Mouse (Mus musculus) heart, postnatal 0 days (tissue): Measurements from ENCODE around the gene Stk38l. TPM values are rescaled to one million over a fixed set of nuclear protein-coding genes. Genes with fewer than 3 reads are reported as not detected.

ENCODE experiments used
- ATAC-seq: fragments of 200-750 bp; cut with Nextera tagmentation; 2 replicates; pipeline ENCODE4 v1.8.0; 2017; ENCODE audit warnings: low read depth, moderate number of reproducible peaks, moderate library complexity; ENCODE audit not compliant: insufficient read depth
- DNase-seq: peaks from one replicate; pipeline ENCODE4 v3.0.0-alpha.2; 2016; ENCODE audit warnings: low spot score
- H3K27ac ChIP-seq: fragments of 300-500 bp; sonication (generic); 2 replicates; pipeline ENCODE4 v1.5.1; 2014; ENCODE audit warnings: low read depth, mild to moderate bottlenecking
- H3K27me3 ChIP-seq: fragments of 300-500 bp; sonication (generic); 2 replicates; pipeline ENCODE4 v1.6.1; 2014; ENCODE audit warnings: low read length, mixed read lengths; ENCODE audit not compliant: control insufficient read depth, insufficient read depth
- H3K36me3 ChIP-seq: fragments of 300-500 bp; sonication (generic); replicated peaks from 2 replicates; pipeline ENCODE4 v1.6.1; 2014; ENCODE audit warnings: low read length, mixed read lengths; ENCODE audit not compliant: control insufficient read depth, insufficient read depth
- H3K4me1 ChIP-seq: fragments of 300-500 bp; sonication (generic); 2 replicates; pipeline ENCODE4 v1.6.1; 2014; ENCODE audit warnings: antibody characterized with exemption; ENCODE audit not compliant: control insufficient read depth, insufficient read depth
- H3K4me2 ChIP-seq: fragments of 300-500 bp; sonication (generic); 2 replicates; pipeline ENCODE4 v1.6.1; 2014; ENCODE audit warnings: low read depth, mild to moderate bottlenecking, low read length, moderate library complexity
- H3K4me3 ChIP-seq: fragments of 300-500 bp; sonication (generic); 2 replicates; pipeline ENCODE4 v1.5.1; 2014; ENCODE audit warnings: low read depth, low read length
- H3K9ac ChIP-seq: fragments of 300-500 bp; sonication (generic); replicated peaks from 2 replicates; pipeline ENCODE4 v1.6.1; 2014; ENCODE audit warnings: low read depth, low read length, mixed read lengths
- H3K9me3 ChIP-seq: fragments of 300-500 bp; sonication (generic); replicated peaks from 2 replicates; pipeline ENCODE4 v1.6.1; 2016; ENCODE audit warnings: low read length; ENCODE audit not compliant: control insufficient read depth
- CTCF ChIP-seq: IDR thresholded peaks from 2 replicates; pipeline ENCODE4 v1.5.1; 2016; ENCODE audit warnings: antibody characterized with exemption, control low read depth, low read depth
- EP300 ChIP-seq: IDR thresholded peaks from 2 replicates; pipeline ENCODE4 v1.6.1; 2016; ENCODE audit warnings: antibody characterized with exemption, low read depth
- WGBS: fragments of 180-500 bp; shearing (Covaris S2); extraction: QIAGEN DNeasy Blood & Tissue Kit; methylation state at CpG from one replicate; pipeline ENCODE4 v1.1.7; 2014; 5-methylcytosine and 5-hydroxymethylcytosine counted together
- polyA plus RNA-seq: library from polyadenylated mRNA; unstranded; fragments of >200 nt; fragmentation: Nextera tagmentation; extraction: Ambion mirVana; gene quantifications from 2 replicates; pipeline ENCODE4 v1.2.1, GENCODE M21; 2015
- total RNA-seq: library from RNA; depleted of rRNA; stranded (reverse); fragments of >200 nt; gene quantifications from 2 replicates; pipeline ENCODE4 v1.2.3, GENCODE M21; 2014; ENCODE audit warnings: low replicate concordance

Stk38l gene
- total and polyA plus RNA-seq, 2 experiments from 2014 or later = 13.4 to 20.5 TPM

GRCm38 (mm10) chr6:146686463-146687196 is 38.2 kb upstream of the Stk38l start:
- Histone ChIP-seq H3K4me3 (no peak overlapping the region), H3K4me1 (peaks cover 37% of the 10 kb centered on the region), H3K36me3 (no peaks in the 10 kb centered on the region), H3K27ac (peak overlapping the region; percentile 93), H3K9me3 (peaks cover 7% of the 10 kb centered on the region), H3K4me2 (peak overlapping the region; percentile 32; the same call in 1 of the 2 replicates), H3K27me3 (no peaks in the 10 kb centered on the region), H3K9ac (0 out of 2 replicates have a peak overlapping the region, but pooled peaks have one; percentile 3)
- ATAC-seq = peak; percentile 28; the same call in 1 of the 2 replicates
- peak; percentile 31 for DNase-seq
- 51% methylated on average over 5 of the region's 5 CpGs for WGBS
- TF ChIP-seq CTCF (no peak), EP300 (no peak)

DNA sequence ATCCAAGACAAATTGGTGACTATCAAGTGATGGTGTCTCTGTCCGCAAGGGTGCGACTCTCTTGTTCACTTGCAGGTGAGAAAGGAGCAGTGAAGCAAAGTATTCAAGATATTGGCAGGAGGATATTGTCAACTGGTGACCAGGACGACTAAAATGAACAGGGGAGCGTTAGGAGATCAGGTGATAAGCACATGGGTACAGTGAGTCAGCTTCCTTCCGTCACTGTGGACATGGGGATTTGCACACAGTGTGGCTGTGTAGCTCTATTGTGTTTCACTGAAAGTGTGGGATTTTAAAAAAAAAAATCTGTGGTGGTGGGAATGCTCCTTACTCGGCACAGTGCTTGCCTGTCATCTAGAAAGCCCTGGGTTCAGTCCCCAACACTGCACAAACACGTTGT is 36.8 kb upstream of the Stk38l start:
- no peak for TF ChIP-seq EP300
- no peak for TF ChIP-seq CTCF
- ATAC-seq (no peak), DNase-seq (no peak)
- no peaks in the 10 kb centered on the region for H3K36me3 ChIP-seq
- no peak overlapping the region for H3K9ac ChIP-seq
- WGBS = 80% methylated on average over 7 of the region's 7 CpGs
- no peak overlapping the region for H3K4me2 ChIP-seq
- H3K4me1 ChIP-seq = peaks cover 34% of the 10 kb centered on the region
- H3K4me3 ChIP-seq = no peak overlapping the region
- H3K27me3 ChIP-seq = no peaks in the 10 kb centered on the region
- H3K9me3 ChIP-seq = peaks cover 7% of the 10 kb centered on the region
- no peak overlapping the region for H3K27ac ChIP-seq

DNA sequence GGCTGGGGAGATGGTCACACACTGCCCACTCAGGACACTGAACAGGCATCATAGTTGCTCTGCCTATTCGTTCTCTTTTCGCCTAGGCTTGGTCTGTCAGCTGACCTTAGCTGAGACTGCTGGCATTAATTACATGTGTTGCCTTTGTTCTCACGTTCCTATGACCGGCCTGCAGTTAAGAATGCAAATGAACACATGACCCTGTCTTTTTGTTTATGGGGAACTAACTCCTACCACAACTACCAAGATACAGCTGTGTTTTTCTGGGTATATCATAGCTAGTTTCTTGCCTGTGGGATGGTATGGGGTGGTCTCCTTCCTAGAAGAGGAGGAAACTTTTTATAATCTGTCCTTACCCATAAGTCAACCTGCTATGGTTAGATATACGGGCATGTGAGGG is 35.9 kb upstream of the Stk38l start:
- ATAC-seq = no peak
- H3K4me2 ChIP-seq = no peak overlapping the region
- TF ChIP-seq EP300 = no peak
- no peak for TF ChIP-seq CTCF
- 93% methylated on average over 5 of the region's 5 CpGs for WGBS
- peaks cover 7% of the 10 kb centered on the region for H3K9me3 ChIP-seq
- no peaks in the 10 kb centered on the region for H3K27me3 ChIP-seq
- no peak overlapping the region for H3K9ac ChIP-seq
- no peak overlapping the region for H3K4me3 ChIP-seq
- DNase-seq = no peak
- no peak overlapping the region for H3K27ac ChIP-seq
- peaks cover 26% of the 10 kb centered on the region for H3K4me1 ChIP-seq
- no peaks in the 10 kb centered on the region for H3K36me3 ChIP-seq

GRCm38 (mm10) chr6:146697767-146698166 is 27.0 kb upstream of the Stk38l start:
- WGBS = 52% methylated on average over 5 of the region's 5 CpGs
- H3K9me3 ChIP-seq = no peaks in the 10 kb centered on the region
- H3K4me2 ChIP-seq = no peak overlapping the region
- no peak overlapping the region for H3K4me3 ChIP-seq
- no peaks in the 10 kb centered on the region for H3K27me3 ChIP-seq
- no peak overlapping the region for H3K27ac ChIP-seq
- H3K36me3 ChIP-seq = no peaks in the 10 kb centered on the region
- no peak for ATAC-seq
- no peak for TF ChIP-seq EP300
- TF ChIP-seq CTCF = no peak
- H3K9ac ChIP-seq = no peak overlapping the region
- no peaks in the 10 kb centered on the region for H3K4me1 ChIP-seq
- DNase-seq = peak; percentile 4

DNA sequence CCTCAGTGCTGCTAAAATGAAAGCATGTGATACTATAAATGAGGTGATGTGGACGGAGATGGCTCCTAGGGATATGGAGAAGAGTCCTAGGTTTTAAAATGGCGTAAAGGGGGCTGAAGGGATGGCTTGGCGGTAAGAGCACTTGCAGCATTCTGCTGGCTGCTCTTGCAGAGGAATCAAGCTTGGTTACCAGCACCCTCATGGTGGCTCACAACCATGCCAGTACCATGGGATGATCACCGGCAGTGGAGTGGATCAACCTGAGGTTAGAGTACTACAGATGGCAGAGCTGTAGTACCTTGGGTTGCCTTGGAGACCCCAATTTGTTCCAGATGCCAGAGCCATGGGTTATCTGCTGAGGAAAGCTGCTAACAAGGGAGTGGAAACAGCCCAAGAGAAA is 26.4 kb upstream of the Stk38l start:
- no peak overlapping the region for H3K9ac ChIP-seq
- H3K36me3 ChIP-seq = no peaks in the 10 kb centered on the region
- TF ChIP-seq CTCF = no peak
- no peak for TF ChIP-seq EP300
- no peaks in the 10 kb centered on the region for H3K9me3 ChIP-seq
- no peak overlapping the region for H3K27ac ChIP-seq
- 91% methylated on average over 4 of the region's 4 CpGs for WGBS
- H3K27me3 ChIP-seq = no peaks in the 10 kb centered on the region
- no peak for ATAC-seq
- H3K4me2 ChIP-seq = no peak overlapping the region
- no peak for DNase-seq
- no peak overlapping the region for H3K4me3 ChIP-seq
- H3K4me1 ChIP-seq = no peaks in the 10 kb centered on the region

DNA sequence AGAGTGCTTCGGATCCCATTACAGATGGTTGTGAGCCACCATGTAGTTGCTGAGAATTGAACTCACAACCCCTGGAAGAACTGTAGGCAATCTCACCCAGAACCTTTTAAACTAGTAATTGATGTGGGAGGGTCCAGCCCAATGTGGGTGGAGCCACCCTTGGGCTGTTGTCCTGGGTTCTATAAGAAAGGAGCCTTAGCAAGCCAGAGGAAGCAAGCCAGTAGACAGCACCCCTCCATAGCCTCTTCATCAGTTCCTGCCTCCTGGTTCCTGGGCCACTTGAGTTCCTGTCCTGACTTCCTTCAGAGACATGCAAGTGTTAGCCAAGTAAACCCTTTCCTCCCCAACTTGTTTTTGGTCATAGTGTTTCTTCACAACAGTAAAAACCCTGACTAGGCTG is 24.3 kb upstream of the Stk38l start:
- Histone ChIP-seq H3K4me2 (no peak overlapping the region), H3K27ac (no peak overlapping the region), H3K4me1 (no peaks in the 10 kb centered on the region), H3K9ac (no peak overlapping the region), H3K36me3 (no peaks in the 10 kb centered on the region), H3K4me3 (no peak overlapping the region), H3K27me3 (no peaks in the 10 kb centered on the region), H3K9me3 (no peaks in the 10 kb centered on the region)
- ATAC-seq (no peak), DNase-seq (no peak)
- WGBS = 91% methylated on average over 1 of the region's 1 CpGs
- no peak for TF ChIP-seq CTCF
- no peak for TF ChIP-seq EP300
